Mouse (Mus musculus): Measurements from ENCODE around the gene Gm49387. TPM values are rescaled to one million over a fixed set of nuclear protein-coding genes. Genes with fewer than 3 reads are reported as not detected.
"Not testable (repeated sequence)": the region's sequence is repeated elsewhere in the genome, so short reads cannot be mapped to it uniquely, and the experiment has no call there.

The Gm49387 gene
- polyA plus RNA-seq, 1 experiment = not detected

DNA sequence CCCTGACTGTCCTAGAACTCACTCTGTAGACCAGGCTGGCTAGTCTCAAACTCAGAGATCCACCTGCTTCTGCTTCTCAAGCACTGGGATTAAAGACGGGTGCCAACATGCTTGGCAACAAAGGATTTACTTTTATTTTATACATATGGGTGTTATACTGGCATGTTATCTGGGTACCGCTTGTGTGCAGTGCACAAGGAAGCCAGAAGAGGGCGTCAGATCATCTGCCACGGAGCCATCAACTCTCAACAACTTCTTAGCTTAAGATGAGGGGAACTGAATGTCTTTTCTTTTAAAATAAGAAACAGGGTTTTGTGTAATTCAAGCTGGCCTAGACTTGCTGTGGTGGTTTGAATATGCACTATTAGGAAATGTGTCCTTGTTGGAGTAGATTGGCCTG, 28.7 kb downstream of the Gm49387 start:
- TF ChIP-seq GATA1 (IDR thresholded peaks at IDR 0.05; ENCODE audit: borderline replicate concordance, low read length) (no peak), FLI1 (IDR thresholded peaks at IDR 0.05; ENCODE audit: low read length) (no peak)
- H3K36me3 ChIP-seq (replicated peaks; ENCODE audit: low read length) = peaks cover 93% of the 10 kb centered on the region
- no peaks in the 10 kb centered on the region for H3K27me3 ChIP-seq (replicated peaks)
- peaks cover 4% of the 10 kb centered on the region for H3K9me3 ChIP-seq
- H3K4me1 ChIP-seq = peaks cover 16% of the 10 kb centered on the region
- H3K4me3 ChIP-seq (replicated peaks) = no peak overlapping the region

GRCm38 (mm10) chr14:31605514-31605913, 35.2 kb downstream of the Gm49387 start:
- H3K4me3 ChIP-seq (replicated peaks) = no peak overlapping the region
- peaks cover 49% of the 10 kb centered on the region for H3K36me3 ChIP-seq (replicated peaks; ENCODE audit: low read length)
- TF ChIP-seq GATA1 (IDR thresholded peaks at IDR 0.05; ENCODE audit: borderline replicate concordance, low read length) (no peak), FLI1 (IDR thresholded peaks at IDR 0.05; ENCODE audit: low read length) (no peak)
- peaks cover 21% of the 10 kb centered on the region for H3K4me1 ChIP-seq
- no peaks in the 10 kb centered on the region for H3K9me3 ChIP-seq
- no peaks in the 10 kb centered on the region for H3K27me3 ChIP-seq (replicated peaks)

- Histone ChIP-seq H3K36me3 (replicated peaks; ENCODE audit: low read length) (peaks cover 44% of the 10 kb centered on the region), H3K4me3 (replicated peaks) (no peak overlapping the region), H3K4me1 (peaks cover 21% of the 10 kb centered on the region), H3K27me3 (replicated peaks) (no peaks in the 10 kb centered on the region), H3K9me3 (no peaks in the 10 kb centered on the region)
- no peak for TF ChIP-seq FLI1 (IDR thresholded peaks at IDR 0.05; ENCODE audit: low read length)
- no peak for TF ChIP-seq GATA1 (IDR thresholded peaks at IDR 0.05; ENCODE audit: borderline replicate concordance, low read length)
These were observed 35.8 kb downstream of the Gm49387 start for GRCm38 (mm10) chr14:31604916-31605315.

GRCm38 (mm10) chr14:31602616-31602979, 38.1 kb downstream of the Gm49387 start:
- not testable (repeated sequence) for H3K4me3 ChIP-seq (replicated peaks); H3K27me3 ChIP-seq (replicated peaks); H3K9me3 ChIP-seq
- Histone ChIP-seq H3K4me1 (peaks cover 13% of the 10 kb centered on the region), H3K36me3 (replicated peaks; ENCODE audit: low read length) (peaks cover 23% of the 10 kb centered on the region)

DNA sequence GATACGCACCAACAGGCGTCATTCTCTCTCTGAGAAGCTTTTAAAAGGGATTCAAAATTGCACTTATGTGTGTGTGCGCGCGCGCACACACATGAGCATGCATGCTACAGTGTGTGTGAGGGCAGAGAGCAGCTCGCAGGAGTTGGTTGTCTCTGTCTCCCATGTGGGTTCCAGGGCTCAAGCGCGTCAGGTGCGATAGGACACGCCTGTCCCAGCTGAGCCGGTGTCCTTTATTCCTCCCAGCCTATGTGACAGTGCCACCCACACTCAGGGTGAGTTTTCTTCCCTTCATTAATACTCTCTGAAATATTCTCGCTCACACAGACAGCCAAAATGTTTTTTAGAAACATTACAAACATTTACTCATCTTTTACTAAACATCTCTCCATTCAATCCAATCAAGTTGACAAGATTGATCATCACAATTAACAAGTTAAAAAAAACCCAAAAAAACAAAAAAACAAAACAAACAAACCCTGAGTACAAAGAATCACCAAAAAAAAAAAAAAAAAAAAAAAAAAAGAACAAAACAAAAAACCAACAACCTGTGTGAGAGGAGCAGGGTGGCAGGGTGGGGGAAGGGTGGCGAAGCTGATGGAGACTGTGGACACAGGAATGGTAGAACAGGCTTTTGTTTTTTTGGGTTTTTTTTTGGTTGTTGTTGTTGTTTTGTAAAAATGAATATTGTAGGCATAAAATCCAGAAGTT, 38.6 kb downstream of the Gm49387 start:
- Histone ChIP-seq H3K9me3 (0 out of 2 replicates have a peak, but pooled peaks cover 4% of the 10 kb centered on the region), H3K36me3 (replicated peaks; ENCODE audit: low read length) (peaks cover 18% of the 10 kb centered on the region), H3K4me3 (replicated peaks) (no peak overlapping the region), H3K4me1 (peaks cover 12% of the 10 kb centered on the region), H3K27me3 (replicated peaks) (no peaks in the 10 kb centered on the region)
- TF ChIP-seq GATA1 (IDR thresholded peaks at IDR 0.05; ENCODE audit: borderline replicate concordance, low read length) (no peak), FLI1 (IDR thresholded peaks at IDR 0.05; ENCODE audit: low read length) (no peak)

- Histone ChIP-seq H3K27me3 (replicated peaks) (no peaks in the 10 kb centered on the region), H3K9me3 (peaks cover 9% of the 10 kb centered on the region; the same call in 1 of the 2 replicates), H3K4me3 (replicated peaks) (no peak overlapping the region), H3K4me1 (peaks cover 27% of the 10 kb centered on the region), H3K36me3 (replicated peaks; ENCODE audit: low read length) (no peaks in the 10 kb centered on the region)
- TF ChIP-seq GATA1 (IDR thresholded peaks at IDR 0.05; ENCODE audit: borderline replicate concordance, low read length) (no peak), FLI1 (IDR thresholded peaks at IDR 0.05; ENCODE audit: low read length) (no peak)
These were observed 43.2 kb downstream of the Gm49387 start for GRCm38 (mm10) chr14:31597446-31597845.

DNA sequence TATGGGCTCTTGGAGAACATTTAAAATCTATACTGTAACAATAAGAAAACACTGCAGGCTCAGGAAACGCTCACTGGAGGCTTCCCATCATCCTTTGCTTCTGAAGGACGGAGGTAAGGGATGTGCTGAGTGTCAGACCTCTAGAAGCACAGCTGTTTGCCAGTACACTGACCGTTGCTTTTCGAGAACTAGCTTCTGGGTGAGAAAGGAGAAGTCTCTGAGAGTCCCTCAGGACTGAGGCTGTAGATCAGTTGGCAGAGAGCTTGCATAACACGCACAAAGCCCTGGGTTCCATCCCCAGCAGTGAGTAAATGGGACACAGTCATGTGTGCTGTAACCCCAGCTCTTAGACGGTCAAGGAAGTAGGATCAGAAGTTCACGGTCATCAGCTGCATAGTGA, 44.3 kb downstream of the Gm49387 start:
- TF ChIP-seq GATA1 (IDR thresholded peaks at IDR 0.05; ENCODE audit: borderline replicate concordance, low read length) (no peak), FLI1 (IDR thresholded peaks at IDR 0.05; ENCODE audit: low read length) (no peak)
- Histone ChIP-seq H3K4me1 (peaks cover 32% of the 10 kb centered on the region), H3K27me3 (replicated peaks) (no peaks in the 10 kb centered on the region), H3K4me3 (replicated peaks) (no peak overlapping the region), H3K9me3 (peaks cover 9% of the 10 kb centered on the region; the same call in 1 of the 2 replicates), H3K36me3 (replicated peaks; ENCODE audit: low read length) (no peaks in the 10 kb centered on the region)

- peaks cover 2% of the 10 kb centered on the region for H3K27me3 ChIP-seq (replicated peaks)
- H3K4me1 ChIP-seq = peaks cover 32% of the 10 kb centered on the region
- H3K4me3 ChIP-seq (replicated peaks) = no peak overlapping the region
- TF ChIP-seq GATA1 (IDR thresholded peaks at IDR 0.05; ENCODE audit: borderline replicate concordance, low read length) (no peak), FLI1 (IDR thresholded peaks at IDR 0.05; ENCODE audit: low read length) (no peak)
- no peaks in the 10 kb centered on the region for H3K36me3 ChIP-seq (replicated peaks; ENCODE audit: low read length)
- H3K9me3 ChIP-seq = peaks cover 9% of the 10 kb centered on the region; the same call in 1 of the 2 replicates
These were observed 46.0 kb downstream of the Gm49387 start for GRCm38 (mm10) chr14:31594693-31595092.

- Histone ChIP-seq H3K4me3 (replicated peaks) (no peak overlapping the region), H3K9me3 (peaks cover 5% of the 10 kb centered on the region; the same call in 1 of the 2 replicates), H3K4me1 (peaks cover 32% of the 10 kb centered on the region), H3K36me3 (replicated peaks; ENCODE audit: low read length) (no peaks in the 10 kb centered on the region), H3K27me3 (replicated peaks) (peaks cover 2% of the 10 kb centered on the region)
- TF ChIP-seq FLI1 (IDR thresholded peaks at IDR 0.05; ENCODE audit: low read length) (no peak), GATA1 (IDR thresholded peaks at IDR 0.05; ENCODE audit: borderline replicate concordance, low read length) (no peak)
These were observed 47.6 kb downstream of the Gm49387 start for GRCm38 (mm10) chr14:31593036-31593435.

GRCm38 (mm10) chr14:31591243-31591642, 49.4 kb downstream of the Gm49387 start, which contains the start of gene Colq:
Gene Colq, minus strand, starts transcription at chr14:31591343.
- Histone ChIP-seq H3K4me3 (replicated peaks) (no peak within 1 kb of the TSS), H3K36me3 (replicated peaks; ENCODE audit: low read length) (no peaks in the 10 kb centered on the region), H3K27me3 (replicated peaks) (peaks cover 8% of the 10 kb centered on the region), H3K4me1 (peaks cover 22% of the 10 kb centered on the region), H3K9me3 (peaks cover 5% of the 10 kb centered on the region; the same call in 1 of the 2 replicates)
- no peak for TF ChIP-seq GATA1 (IDR thresholded peaks at IDR 0.05; ENCODE audit: borderline replicate concordance, low read length)
- no peak for TF ChIP-seq FLI1 (IDR thresholded peaks at IDR 0.05; ENCODE audit: low read length)

All from megakaryocyte, embryonic 14.5 days (primary cell).